Mouse (Mus musculus): Measurements from ENCODE around the gene Zbtb48. TPM values are rescaled to one million over a fixed set of nuclear protein-coding genes. Genes with fewer than 3 reads are reported as not detected.

Gene Zbtb48
- polyA plus RNA-seq, 1 experiment, result 7.2 TPM

DNA sequence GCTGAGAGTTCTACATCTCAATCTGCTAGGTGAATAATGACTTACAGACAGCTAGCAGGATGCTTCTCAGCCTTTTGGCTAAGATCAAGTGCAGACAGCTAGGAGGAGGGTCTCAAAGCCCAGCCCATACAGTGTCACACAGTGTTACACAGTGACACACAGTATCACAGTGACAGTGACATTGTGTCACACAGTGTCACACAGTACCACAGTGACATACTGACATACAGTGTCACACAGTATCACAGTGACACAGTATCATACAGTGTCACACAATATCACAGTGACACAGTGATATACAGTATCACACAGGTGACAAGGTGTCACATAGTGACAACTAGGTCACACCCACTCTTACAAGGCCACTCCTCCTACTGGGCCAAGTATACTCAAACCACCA, 39.8 kb upstream of the Zbtb48 start:
- H3K27me3 ChIP-seq (ENCODE audit: control insufficient read depth, insufficient read depth, insufficient read length), result no peaks in the 10 kb centered on the region
- H3K36me3 ChIP-seq (ENCODE audit: control insufficient read depth, insufficient read depth), result no peaks in the 10 kb centered on the region
- no peaks in the 10 kb centered on the region for H3K79me2 ChIP-seq (ENCODE audit: control insufficient read depth, insufficient read depth)
- no peak for TF ChIP-seq USF1 (IDR thresholded peaks at IDR 0.05; ENCODE audit: low read depth)
- peak; percentile 54 for TF ChIP-seq POLR2AphosphoS2 (IDR thresholded peaks at IDR 0.05; ENCODE audit: insufficient read length, low read depth)
- TF ChIP-seq TCF3 (IDR thresholded peaks at IDR 0.05; ENCODE audit: insufficient read length, low read depth), result no peak
- TF ChIP-seq MYOG (IDR thresholded peaks at IDR 0.05; ENCODE audit: control insufficient read depth in 1 of 3, insufficient read depth in 1 of 3, insufficient read length in 2 of 3, low read depth in 2 of 3), result no peak
- no peak for TF ChIP-seq MAX (IDR thresholded peaks at IDR 0.05; ENCODE audit: low read depth)
- peak; percentile 17 for TF ChIP-seq SRF (IDR thresholded peaks at IDR 0.05; ENCODE audit: control insufficient read depth, insufficient read length, low read depth)
- TF ChIP-seq CEBPB (IDR thresholded peaks at IDR 0.05; ENCODE audit: insufficient read depth, poor library complexity, severe bottlenecking), result no peak
- no peak for TF ChIP-seq REST (IDR thresholded peaks at IDR 0.05; ENCODE audit: insufficient read depth, insufficient read length)
- TF ChIP-seq E2F4 (IDR thresholded peaks at IDR 0.05; ENCODE audit: insufficient read depth), result no peak
- TF ChIP-seq TCF12 (IDR thresholded peaks at IDR 0.05; ENCODE audit: insufficient read depth, poor library complexity, severe bottlenecking), result no peak
- no peak overlapping the region for H3ac ChIP-seq (ENCODE audit: control insufficient read depth, insufficient read length)
- no peak overlapping the region for H3K4me3 ChIP-seq
- peak overlapping the region; percentile 30 for H3K4me2 ChIP-seq (ENCODE audit: low read depth)

DNA sequence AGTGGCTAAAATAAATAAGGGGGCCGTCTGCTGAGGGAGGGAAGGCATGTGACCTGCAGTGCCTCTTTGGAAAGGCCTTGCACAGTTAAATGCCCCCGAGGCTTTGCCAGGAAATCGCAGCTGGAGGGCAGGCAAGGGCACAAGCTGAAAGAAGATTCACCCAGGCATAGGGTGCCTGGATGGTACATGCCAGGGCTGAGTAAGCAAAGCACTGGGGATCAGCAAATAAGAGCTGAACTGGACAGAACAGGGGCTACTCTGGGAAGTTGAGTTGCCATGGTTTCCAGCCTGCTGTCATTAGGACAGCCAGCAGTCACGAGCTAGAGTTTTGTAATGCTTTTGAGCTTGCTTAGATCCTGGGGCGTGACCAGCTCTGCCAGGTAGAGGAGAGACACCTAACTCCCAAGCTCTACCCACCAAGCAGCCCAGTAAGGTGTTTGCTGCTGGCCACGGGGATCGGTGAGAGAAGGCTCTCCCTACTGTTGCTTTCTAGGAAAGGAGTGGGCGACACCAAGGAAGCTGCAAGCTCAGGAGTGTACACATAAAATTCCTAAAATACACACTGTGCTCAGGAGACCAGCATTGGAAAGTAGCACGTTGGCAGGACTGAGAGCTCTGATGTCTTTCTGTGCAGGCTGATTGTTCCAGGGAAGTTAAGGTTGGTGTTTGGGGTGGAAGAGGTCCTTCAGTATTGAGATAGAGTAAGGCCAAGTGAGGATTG, 35.1 kb upstream of the Zbtb48 start:
- H3K79me2 ChIP-seq (ENCODE audit: control insufficient read depth, insufficient read depth), result no peaks in the 10 kb centered on the region
- no peak for TF ChIP-seq SRF (IDR thresholded peaks at IDR 0.05; ENCODE audit: control insufficient read depth, insufficient read length, low read depth)
- no peak for TF ChIP-seq TCF3 (IDR thresholded peaks at IDR 0.05; ENCODE audit: insufficient read length, low read depth)
- no peak for TF ChIP-seq MYOD1 (IDR thresholded peaks at IDR 0.05; ENCODE audit: control insufficient read depth in 1 of 3, insufficient read length in 2 of 3, low read depth in 2 of 3)
- H3K27me3 ChIP-seq (ENCODE audit: control insufficient read depth, insufficient read depth, insufficient read length), result no peaks in the 10 kb centered on the region
- no peak overlapping the region for H3ac ChIP-seq (ENCODE audit: control insufficient read depth, insufficient read length)
- H3K4me2 ChIP-seq (ENCODE audit: low read depth), result no peak overlapping the region
- H3K36me3 ChIP-seq (ENCODE audit: control insufficient read depth, insufficient read depth), result peaks cover 9% of the 10 kb centered on the region
- H3K4me3 ChIP-seq, result no peak overlapping the region

DNA sequence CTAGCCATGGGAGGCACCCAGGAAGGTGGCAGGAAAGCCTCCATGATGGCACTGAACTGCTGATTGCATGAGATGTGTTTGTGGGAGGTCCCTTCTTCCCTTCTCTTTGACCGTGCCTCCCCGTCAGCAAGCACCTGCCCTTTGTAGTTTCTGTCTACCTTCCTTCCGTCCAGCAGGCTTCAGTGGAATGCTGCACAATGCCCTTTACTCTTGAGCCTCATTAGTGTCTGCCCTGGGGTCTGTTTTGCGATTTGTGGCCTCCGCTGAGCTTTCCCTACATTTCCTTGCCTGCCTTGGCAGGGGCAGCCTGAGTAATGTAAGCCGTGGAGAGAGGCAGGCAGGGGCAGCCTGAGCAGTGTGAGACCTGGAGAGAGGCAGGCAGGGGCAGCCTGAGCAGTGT, 17.1 kb upstream of the Zbtb48 start:
- Histone ChIP-seq H3K79me2 (ENCODE audit: control insufficient read depth, insufficient read depth) (peaks cover 43% of the 10 kb centered on the region), H3K36me3 (ENCODE audit: control insufficient read depth, insufficient read depth) (peaks cover 32% of the 10 kb centered on the region), H3K4me2 (ENCODE audit: low read depth) (no peak overlapping the region), H3ac (ENCODE audit: control insufficient read depth, insufficient read length) (no peak overlapping the region), H3K4me3 (no peak overlapping the region), H3K27me3 (ENCODE audit: control insufficient read depth, insufficient read depth, insufficient read length) (no peaks in the 10 kb centered on the region)
- no peak for TF ChIP-seq E2F4 (IDR thresholded peaks at IDR 0.05; ENCODE audit: insufficient read depth)

DNA sequence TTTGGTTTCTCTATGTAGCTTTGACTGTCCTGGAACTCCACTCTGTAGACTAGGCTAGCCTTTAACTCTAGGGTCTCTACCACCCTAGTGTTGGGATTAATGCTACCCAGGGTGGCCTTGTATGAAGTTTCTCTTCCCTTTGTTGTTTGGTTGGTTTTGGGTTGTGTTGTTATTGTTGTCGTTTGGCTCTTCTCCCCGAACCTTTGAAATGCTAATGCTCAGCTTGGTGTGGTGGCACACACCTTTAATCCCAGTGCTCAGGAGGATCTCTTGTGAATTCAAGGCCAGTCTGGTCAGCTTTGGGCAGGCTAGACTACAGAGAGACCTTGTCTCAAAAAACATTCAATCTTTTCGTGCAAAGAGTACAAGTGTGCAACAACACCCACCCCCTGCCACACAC, 15.7 kb upstream of the Zbtb48 start:
- Histone ChIP-seq H3K4me2 (ENCODE audit: low read depth) (no peak overlapping the region), H3K4me3 (no peak overlapping the region), H3ac (ENCODE audit: control insufficient read depth, insufficient read length) (no peak overlapping the region), H3K79me2 (ENCODE audit: control insufficient read depth, insufficient read depth) (peaks cover 44% of the 10 kb centered on the region), H3K36me3 (ENCODE audit: control insufficient read depth, insufficient read depth) (peaks cover 23% of the 10 kb centered on the region), H3K27me3 (ENCODE audit: control insufficient read depth, insufficient read depth, insufficient read length) (no peaks in the 10 kb centered on the region)
- TF ChIP-seq TCF3 (IDR thresholded peaks at IDR 0.05; ENCODE audit: insufficient read length, low read depth) (no peak), SRF (IDR thresholded peaks at IDR 0.05; ENCODE audit: control insufficient read depth, insufficient read length, low read depth) (no peak), TCF12 (IDR thresholded peaks at IDR 0.05; ENCODE audit: insufficient read depth, poor library complexity, severe bottlenecking) (no peak), MYOG (IDR thresholded peaks at IDR 0.05; ENCODE audit: control insufficient read depth in 1 of 3, insufficient read depth in 1 of 3, insufficient read length in 2 of 3, low read depth in 2 of 3) (no peak), MAX (IDR thresholded peaks at IDR 0.05; ENCODE audit: low read depth) (no peak), USF1 (IDR thresholded peaks at IDR 0.05; ENCODE audit: low read depth) (no peak), POLR2A (IDR thresholded peaks at IDR 0.05; ENCODE audit: insufficient read length, low read depth) (no peak), POLR2AphosphoS2 (IDR thresholded peaks at IDR 0.05; ENCODE audit: insufficient read length, low read depth) (no peak), MYOD1 (IDR thresholded peaks at IDR 0.05; ENCODE audit: control insufficient read depth in 1 of 3, insufficient read length in 2 of 3, low read depth in 2 of 3) (no peak), E2F4 (IDR thresholded peaks at IDR 0.05; ENCODE audit: insufficient read depth) (no peak), CEBPB (IDR thresholded peaks at IDR 0.05; ENCODE audit: insufficient read depth, poor library complexity, severe bottlenecking) (no peak), REST (IDR thresholded peaks at IDR 0.05; ENCODE audit: insufficient read depth, insufficient read length) (no peak)

DNA sequence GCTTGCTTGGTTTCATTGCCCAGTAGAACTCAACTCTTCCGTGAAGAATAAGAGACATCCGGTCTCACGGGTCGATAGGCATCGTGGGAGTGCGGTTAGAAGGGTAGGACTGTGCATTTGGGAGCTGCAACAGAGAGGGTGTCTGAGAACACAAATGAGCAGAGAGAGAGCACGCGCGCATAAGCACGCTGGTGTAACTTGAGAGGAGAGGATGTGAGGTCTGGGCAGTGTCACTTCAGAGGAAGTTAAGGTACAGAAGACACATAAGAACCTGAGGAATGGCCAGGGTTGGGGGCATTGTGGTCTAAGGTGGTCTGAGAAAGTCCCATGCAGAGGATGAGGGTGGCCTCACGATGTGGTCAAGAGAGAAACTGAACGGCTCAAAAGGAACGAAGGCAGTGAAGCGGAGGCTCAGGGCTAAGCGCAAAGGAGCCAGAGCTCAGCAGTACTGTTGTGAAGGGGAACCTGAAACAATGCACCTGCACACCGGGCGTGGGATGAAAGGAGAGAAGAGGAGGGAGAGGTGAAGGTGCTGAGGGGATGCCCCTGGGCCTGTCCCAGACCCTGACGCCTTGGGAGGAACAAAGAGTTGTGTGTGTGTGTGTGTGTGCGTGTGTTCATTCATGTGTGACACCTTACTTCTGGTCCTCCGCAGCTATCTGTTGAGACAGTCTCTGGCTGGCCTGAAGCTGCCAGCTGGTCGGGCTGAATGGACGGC, 14.6 kb upstream of the Zbtb48 start:
- TF ChIP-seq MAX (IDR thresholded peaks at IDR 0.05; ENCODE audit: low read depth), result no peak
- no peak for TF ChIP-seq SRF (IDR thresholded peaks at IDR 0.05; ENCODE audit: control insufficient read depth, insufficient read length, low read depth)
- no peak for TF ChIP-seq TCF3 (IDR thresholded peaks at IDR 0.05; ENCODE audit: insufficient read length, low read depth)
- TF ChIP-seq MYOD1 (IDR thresholded peaks at IDR 0.05; ENCODE audit: control insufficient read depth in 1 of 3, insufficient read length in 2 of 3, low read depth in 2 of 3), result no peak
- no peak for TF ChIP-seq TCF12 (IDR thresholded peaks at IDR 0.05; ENCODE audit: insufficient read depth, poor library complexity, severe bottlenecking)
- TF ChIP-seq POLR2AphosphoS2 (IDR thresholded peaks at IDR 0.05; ENCODE audit: insufficient read length, low read depth), result no peak
- no peak for TF ChIP-seq CEBPB (IDR thresholded peaks at IDR 0.05; ENCODE audit: insufficient read depth, poor library complexity, severe bottlenecking)
- no peak for TF ChIP-seq POLR2A (IDR thresholded peaks at IDR 0.05; ENCODE audit: insufficient read length, low read depth)
- TF ChIP-seq USF1 (IDR thresholded peaks at IDR 0.05; ENCODE audit: low read depth), result no peak
- no peak for TF ChIP-seq E2F4 (IDR thresholded peaks at IDR 0.05; ENCODE audit: insufficient read depth)
- TF ChIP-seq REST (IDR thresholded peaks at IDR 0.05; ENCODE audit: insufficient read depth, insufficient read length), result no peak
- Histone ChIP-seq H3K36me3 (ENCODE audit: control insufficient read depth, insufficient read depth) (peaks cover 23% of the 10 kb centered on the region), H3K4me3 (no peak overlapping the region), H3K27me3 (ENCODE audit: control insufficient read depth, insufficient read depth, insufficient read length) (no peaks in the 10 kb centered on the region), H3ac (ENCODE audit: control insufficient read depth, insufficient read length) (no peak overlapping the region), H3K79me2 (ENCODE audit: control insufficient read depth, insufficient read depth) (peaks cover 44% of the 10 kb centered on the region), H3K4me2 (ENCODE audit: low read depth) (no peak overlapping the region)

All from myocyte (in vitro differentiated cells).